Mouse (Mus musculus): ENCODE results near the gene Nek9. TPM values are rescaled to one million over a fixed set of nuclear protein-coding genes. Genes with fewer than 3 reads are reported as not detected.

Nek9 gene
- polyA plus RNA-seq, 1 experiment from 2014 or later, result 17.3 TPM

DNA sequence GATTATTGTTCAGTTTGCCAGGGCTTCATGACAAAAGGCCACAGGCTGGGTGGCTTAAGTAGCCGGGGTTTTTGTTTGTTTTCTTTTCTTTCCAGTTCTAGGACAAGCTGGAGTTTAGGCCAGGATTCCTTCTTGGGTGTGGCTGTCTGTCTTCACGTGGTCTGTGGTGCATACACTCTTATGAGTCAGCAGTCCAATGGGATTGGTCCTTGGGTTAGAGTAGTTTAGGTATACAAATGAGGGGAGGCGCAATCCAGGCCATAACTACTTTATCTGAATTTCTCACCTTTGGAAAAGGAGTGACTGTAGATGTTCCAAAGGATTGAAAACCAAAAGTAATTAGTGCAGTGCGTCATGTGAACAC, 67.3 kb downstream of the Nek9 start:
- Histone ChIP-seq H3K9me3 (ENCODE audit: control insufficient read depth, low read length) (peaks cover 3% of the 10 kb centered on the region; the same call in 1 of the 2 replicates), H3K27ac (replicated peaks in 1 of 2; ENCODE audit: control insufficient read depth in 1 of 2, insufficient read depth in 1 of 2, low read depth in 2 of 2, low read length in 2 of 2) (no peak overlapping the region), H3K9ac (ENCODE audit: low read length) (no peak overlapping the region), H3K4me2 (ENCODE audit: low read length) (no peak overlapping the region), H3K4me1 (ENCODE audit: control insufficient read depth in 2 of 2, insufficient read depth in 2 of 2, low read length in 2 of 2) (peaks cover 2 to 4% of the 10 kb centered on the region in 2 experiments; a peak in 3 of 4 replicates), H3K4me3 (ENCODE audit: control insufficient read depth in 1 of 2, insufficient read depth in 1 of 2, low read depth in 1 of 2, low read length in 2 of 2) (no peak overlapping the region), H3K27me3 (ENCODE audit: control insufficient read depth, insufficient read depth, low read length) (no peaks in the 10 kb centered on the region), H3K36me3 (ENCODE audit: control insufficient read depth, insufficient read depth, low read length) (peaks cover 19% of the 10 kb centered on the region)
- ATAC-seq (ENCODE audit: insufficient number of reproducible peaks, insufficient read depth, low FRiP score, low read depth), result no peak
- 61% methylated on average over 4 of the region's 4 CpGs for WGBS

DNA sequence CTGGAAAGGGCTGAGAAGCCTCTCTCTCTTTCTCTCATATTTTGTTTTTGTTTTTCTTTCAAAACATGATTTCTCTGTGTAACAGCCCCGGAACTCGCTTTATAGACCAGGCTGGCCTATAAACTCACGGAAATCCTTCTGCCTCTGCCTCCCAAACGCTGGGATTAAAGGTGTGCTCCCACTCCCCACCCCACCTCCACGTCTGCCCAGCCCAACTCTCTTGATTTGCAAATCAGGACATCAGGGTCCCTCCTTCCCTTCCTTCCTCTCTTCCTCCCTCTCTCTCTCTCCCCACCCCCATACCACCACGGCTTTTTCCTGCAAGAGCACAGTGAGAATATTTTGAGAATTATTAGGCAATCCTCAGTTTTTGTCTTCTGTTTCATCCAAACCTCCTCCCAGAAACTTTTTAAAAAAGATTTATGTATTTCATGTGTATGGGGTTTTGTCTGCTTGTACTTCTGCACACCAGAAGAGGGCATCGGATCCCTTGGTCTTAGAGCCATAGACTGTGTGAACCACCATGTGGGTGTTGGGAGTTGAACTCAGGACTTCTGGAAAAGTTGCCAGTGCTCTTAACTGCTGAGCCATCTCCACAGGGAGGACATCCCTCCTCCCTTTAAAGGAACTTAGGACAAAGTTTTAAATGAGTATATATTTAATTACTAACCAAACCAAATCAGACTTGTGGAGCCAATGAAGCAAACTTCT, 67.9 kb downstream of the Nek9 start:
- Histone ChIP-seq H3K9ac (ENCODE audit: low read length) (no peak overlapping the region), H3K4me3 (ENCODE audit: control insufficient read depth in 1 of 2, insufficient read depth in 1 of 2, low read depth in 1 of 2, low read length in 2 of 2) (no peak overlapping the region), H3K4me2 (ENCODE audit: low read length) (no peak overlapping the region), H3K27me3 (ENCODE audit: control insufficient read depth, insufficient read depth, low read length) (no peaks in the 10 kb centered on the region), H3K4me1 (ENCODE audit: control insufficient read depth in 2 of 2, insufficient read depth in 2 of 2, low read length in 2 of 2) (peaks cover 2 to 4% of the 10 kb centered on the region in 2 experiments; a peak in 3 of 4 replicates), H3K27ac (replicated peaks in 1 of 2; ENCODE audit: control insufficient read depth in 1 of 2, insufficient read depth in 1 of 2, low read depth in 2 of 2, low read length in 2 of 2) (no peak overlapping the region), H3K36me3 (ENCODE audit: control insufficient read depth, insufficient read depth, low read length) (peaks cover 16% of the 10 kb centered on the region), H3K9me3 (ENCODE audit: control insufficient read depth, low read length) (peaks cover 3% of the 10 kb centered on the region; the same call in 1 of the 2 replicates)
- ATAC-seq (ENCODE audit: insufficient number of reproducible peaks, insufficient read depth, low FRiP score, low read depth), result no peak
- WGBS, result 65% methylated on average over 7 of the region's 7 CpGs

DNA sequence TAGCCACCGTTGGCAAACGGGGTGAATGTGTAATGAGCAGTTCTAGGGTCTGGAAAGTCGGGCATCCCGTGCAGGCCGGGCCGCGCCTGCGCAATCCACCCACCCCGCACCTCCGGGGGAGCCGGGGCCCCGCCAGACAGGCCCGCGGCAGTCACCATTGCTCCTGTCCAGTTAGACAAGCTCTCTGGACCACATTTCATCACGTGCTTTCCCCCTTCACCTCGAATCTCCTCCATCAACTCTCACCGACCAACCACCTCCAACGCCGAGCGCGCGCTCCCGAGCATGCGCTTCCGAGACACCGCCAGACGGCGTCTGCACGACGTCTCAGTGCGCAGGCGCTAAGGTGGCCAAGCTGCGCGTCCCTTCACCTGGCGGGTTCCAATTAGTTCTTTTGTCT, 68.8 kb downstream of the Nek9 start, which contains the start of gene Mlh3:
Mlh3 (minus strand) TSS at position 281 of the 400 bp plus-strand sequence.
- WGBS, result 1% methylated on average over 35 of the region's 35 CpGs
- Histone ChIP-seq H3K27me3 (ENCODE audit: control insufficient read depth, insufficient read depth, low read length) (no peaks in the 10 kb centered on the region), H3K4me1 (ENCODE audit: control insufficient read depth in 2 of 2, insufficient read depth in 2 of 2, low read length in 2 of 2) (peaks cover 2 to 8% of the 10 kb centered on the region in 2 experiments; a peak in 3 of 4 replicates), H3K4me2 (ENCODE audit: low read length) (peak within 1 kb of the TSS; percentile 74), H3K36me3 (ENCODE audit: control insufficient read depth, insufficient read depth, low read length) (0 out of 2 replicates have a peak, but pooled peaks cover 7% of the 10 kb centered on the region), H3K27ac (replicated peaks in 1 of 2; ENCODE audit: control insufficient read depth in 1 of 2, insufficient read depth in 1 of 2, low read depth in 2 of 2, low read length in 2 of 2) (peak within 1 kb of the TSS; percentile 75 to 79), H3K9me3 (ENCODE audit: control insufficient read depth, low read length) (peaks cover 3% of the 10 kb centered on the region; the same call in 1 of the 2 replicates), H3K9ac (ENCODE audit: low read length) (peak within 1 kb of the TSS; percentile 81), H3K4me3 (ENCODE audit: control insufficient read depth in 1 of 2, insufficient read depth in 1 of 2, low read depth in 1 of 2, low read length in 2 of 2) (peak within 1 kb of the TSS; percentile 64 to 95)
- peak; percentile 68 for ATAC-seq (ENCODE audit: insufficient number of reproducible peaks, insufficient read depth, low FRiP score, low read depth)

DNA sequence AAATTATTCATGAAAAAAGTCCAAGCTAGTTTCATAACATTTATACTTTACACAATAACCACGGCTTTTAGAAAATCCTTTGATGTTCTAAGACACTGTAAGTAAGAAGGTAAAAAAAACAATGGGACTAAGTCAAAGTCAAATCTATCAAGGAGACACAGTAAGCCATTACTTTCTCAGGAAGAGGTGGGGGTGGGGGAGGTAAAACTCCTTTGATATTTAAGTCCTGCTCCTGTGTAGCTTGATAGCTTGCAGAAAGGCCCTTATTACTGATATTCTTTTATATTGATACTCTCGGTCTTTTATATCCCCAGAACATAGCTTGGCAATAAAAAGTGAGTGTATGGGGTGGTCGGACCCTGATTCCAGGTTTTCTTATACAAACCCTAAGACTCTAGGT, 69.3 kb downstream of the Nek9 start:
- H3K4me3 ChIP-seq (ENCODE audit: control insufficient read depth in 1 of 2, insufficient read depth in 1 of 2, low read depth in 1 of 2, low read length in 2 of 2), result peak overlapping the region; percentile 64 to 95
- H3K27ac ChIP-seq (replicated peaks in 1 of 2; ENCODE audit: control insufficient read depth in 1 of 2, insufficient read depth in 1 of 2, low read depth in 2 of 2, low read length in 2 of 2), result peak overlapping the region; percentile 75 to 79; a peak in 3 of 4 replicates
- H3K27me3 ChIP-seq (ENCODE audit: control insufficient read depth, insufficient read depth, low read length), result no peaks in the 10 kb centered on the region
- H3K4me1 ChIP-seq (ENCODE audit: control insufficient read depth in 2 of 2, insufficient read depth in 2 of 2, low read length in 2 of 2), result peaks cover 2 to 12% of the 10 kb centered on the region in 2 experiments; a peak in 3 of 4 replicates
- H3K4me2 ChIP-seq (ENCODE audit: low read length), result peak overlapping the region; percentile 74
- WGBS, result 47% methylated on average over 3 of the region's 3 CpGs
- ATAC-seq (ENCODE audit: insufficient number of reproducible peaks, insufficient read depth, low FRiP score, low read depth), result no peak
- peak overlapping the region; percentile 81 for H3K9ac ChIP-seq (ENCODE audit: low read length)
- 0 out of 2 replicates have a peak, but pooled peaks cover 3% of the 10 kb centered on the region for H3K36me3 ChIP-seq (ENCODE audit: control insufficient read depth, insufficient read depth, low read length)
- H3K9me3 ChIP-seq (ENCODE audit: control insufficient read depth, low read length), result peaks cover 3% of the 10 kb centered on the region; the same call in 1 of the 2 replicates

DNA sequence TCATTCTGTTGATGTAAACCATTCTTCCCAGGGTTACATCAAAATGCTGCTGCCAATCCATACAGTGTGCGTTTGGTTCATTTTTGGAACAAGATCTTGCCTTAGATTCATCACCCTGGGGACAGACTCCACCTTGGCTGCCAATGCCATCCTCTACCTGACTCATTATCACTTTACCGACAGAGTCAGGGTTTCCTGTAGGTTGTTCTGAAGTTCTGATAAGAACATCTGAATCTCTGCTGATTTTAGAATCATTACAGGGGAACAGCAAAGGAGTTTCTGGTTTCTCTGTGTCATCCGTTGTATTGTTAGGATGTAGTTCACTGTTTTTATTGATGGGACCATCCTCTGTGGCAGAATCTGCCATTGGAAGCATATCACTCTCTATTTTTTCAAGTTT, 72.9 kb downstream of the Nek9 start:
- no peak overlapping the region for H3K4me3 ChIP-seq (ENCODE audit: control insufficient read depth in 1 of 2, insufficient read depth in 1 of 2, low read depth in 1 of 2, low read length in 2 of 2)
- H3K9ac ChIP-seq (ENCODE audit: low read length), result no peak overlapping the region
- no peaks in the 10 kb centered on the region for H3K36me3 ChIP-seq (ENCODE audit: control insufficient read depth, insufficient read depth, low read length)
- no peak overlapping the region for H3K27ac ChIP-seq (replicated peaks in 1 of 2; ENCODE audit: control insufficient read depth in 1 of 2, insufficient read depth in 1 of 2, low read depth in 2 of 2, low read length in 2 of 2)
- ATAC-seq (ENCODE audit: insufficient number of reproducible peaks, insufficient read depth, low FRiP score, low read depth), result no peak
- no peak overlapping the region for H3K4me2 ChIP-seq (ENCODE audit: low read length)
- no peaks in the 10 kb centered on the region for H3K27me3 ChIP-seq (ENCODE audit: control insufficient read depth, insufficient read depth, low read length)
- 72% methylated on average over 3 of the region's 3 CpGs for WGBS
- H3K9me3 ChIP-seq (ENCODE audit: control insufficient read depth, low read length), result no peaks in the 10 kb centered on the region
- H3K4me1 ChIP-seq (ENCODE audit: control insufficient read depth in 2 of 2, insufficient read depth in 2 of 2, low read length in 2 of 2), result peaks cover 3 to 17% of the 10 kb centered on the region in 2 experiments; a peak in 3 of 4 replicates

DNA sequence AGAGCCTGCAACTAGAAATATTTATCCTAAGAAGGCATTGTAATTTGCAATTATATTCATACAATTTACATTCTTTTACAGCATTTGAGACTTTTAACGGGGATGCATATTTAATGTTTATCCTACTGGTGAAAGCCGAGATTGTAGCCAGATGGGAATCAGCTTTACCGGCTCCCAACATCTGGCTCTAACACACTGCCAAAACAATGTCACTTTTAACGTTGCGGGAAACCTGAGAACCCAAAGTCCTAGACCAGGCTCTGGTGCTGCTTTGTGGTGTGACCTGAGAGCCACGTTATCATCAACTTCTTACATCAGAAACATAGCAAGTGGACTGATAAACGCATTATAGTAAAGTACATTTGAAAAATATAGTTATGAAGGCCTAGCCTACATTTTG, 74.2 kb downstream of the Nek9 start:
- Histone ChIP-seq H3K4me1 (ENCODE audit: control insufficient read depth in 2 of 2, insufficient read depth in 2 of 2, low read length in 2 of 2) (peaks cover 3 to 16% of the 10 kb centered on the region in 2 experiments; a peak in 3 of 4 replicates), H3K4me3 (ENCODE audit: control insufficient read depth in 1 of 2, insufficient read depth in 1 of 2, low read depth in 1 of 2, low read length in 2 of 2) (no peak overlapping the region), H3K9ac (ENCODE audit: low read length) (no peak overlapping the region), H3K4me2 (ENCODE audit: low read length) (no peak overlapping the region), H3K27ac (replicated peaks in 1 of 2; ENCODE audit: control insufficient read depth in 1 of 2, insufficient read depth in 1 of 2, low read depth in 2 of 2, low read length in 2 of 2) (no peak overlapping the region), H3K36me3 (ENCODE audit: control insufficient read depth, insufficient read depth, low read length) (peaks cover 9% of the 10 kb centered on the region; the same call in 1 of the 2 replicates), H3K9me3 (ENCODE audit: control insufficient read depth, low read length) (no peaks in the 10 kb centered on the region), H3K27me3 (ENCODE audit: control insufficient read depth, insufficient read depth, low read length) (no peaks in the 10 kb centered on the region)
- WGBS, result 46% methylated on average over 7 of the region's 7 CpGs
- no peak for ATAC-seq (ENCODE audit: insufficient number of reproducible peaks, insufficient read depth, low FRiP score, low read depth)

DNA sequence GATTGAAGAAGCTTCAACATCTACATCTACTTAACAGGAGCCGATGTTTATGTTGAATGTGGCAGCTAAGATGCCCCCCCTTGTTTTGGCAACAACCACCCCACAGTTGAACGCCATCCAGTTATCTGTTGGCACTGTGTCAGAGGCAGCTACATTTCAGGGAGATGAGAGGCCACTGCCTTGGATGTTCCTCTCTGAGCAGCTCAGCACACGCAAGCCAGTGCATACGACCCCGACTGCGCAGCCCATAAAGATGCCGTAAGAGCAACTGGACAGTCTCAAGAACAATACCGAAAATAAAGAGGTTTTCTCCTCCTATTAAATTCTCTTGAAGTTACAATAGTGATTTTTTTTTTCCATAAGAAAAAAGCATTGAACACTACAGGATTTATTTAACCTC, 74.6 kb downstream of the Nek9 start:
- 69% methylated on average over 8 of the region's 8 CpGs for WGBS
- no peak overlapping the region for H3K27ac ChIP-seq (replicated peaks in 1 of 2; ENCODE audit: control insufficient read depth in 1 of 2, insufficient read depth in 1 of 2, low read depth in 2 of 2, low read length in 2 of 2)
- peaks cover 3 to 14% of the 10 kb centered on the region in 2 experiments; a peak in 3 of 4 replicates for H3K4me1 ChIP-seq (ENCODE audit: control insufficient read depth in 2 of 2, insufficient read depth in 2 of 2, low read length in 2 of 2)
- H3K9ac ChIP-seq (ENCODE audit: low read length), result no peak overlapping the region
- no peak overlapping the region for H3K4me2 ChIP-seq (ENCODE audit: low read length)
- ATAC-seq (ENCODE audit: insufficient number of reproducible peaks, insufficient read depth, low FRiP score, low read depth), result no peak
- H3K4me3 ChIP-seq (ENCODE audit: control insufficient read depth in 1 of 2, insufficient read depth in 1 of 2, low read depth in 1 of 2, low read length in 2 of 2), result no peak overlapping the region
- peaks cover 10% of the 10 kb centered on the region; the same call in 1 of the 2 replicates for H3K36me3 ChIP-seq (ENCODE audit: control insufficient read depth, insufficient read depth, low read length)
- H3K27me3 ChIP-seq (ENCODE audit: control insufficient read depth, insufficient read depth, low read length), result no peaks in the 10 kb centered on the region
- no peaks in the 10 kb centered on the region for H3K9me3 ChIP-seq (ENCODE audit: control insufficient read depth, low read length)

All from heart, embryonic 14.5 days (tissue).